Mouse (Mus musculus) lung, adult 2 months (tissue): ENCODE data around the gene Pgpep1.

Source experiments
- CTCF ChIP-seq: fragments of 200-500 bp; IDR thresholded peaks from 2 replicates; pipeline ENCODE4 v1.5.1; 2011; ENCODE audit warnings: mild to moderate bottlenecking, low read length, control low read depth; ENCODE audit not compliant: insufficient read depth
- POLR2A ChIP-seq: fragments of 200-500 bp; IDR thresholded peaks from 2 replicates; pipeline ENCODE4 v1.6.1; 2011; ENCODE audit warnings: low read depth, mild to moderate bottlenecking, control low read depth, low read length, borderline replicate concordance; ENCODE audit errors: extremely low read depth

GRCm38 (mm10) chr8:70687576-70687975 is 27.4 kb upstream of the Pgpep1 start:
- TF ChIP-seq POLR2A (no peak), CTCF (no peak)
